Mouse (Mus musculus) left cerebral cortex, adult 2 months (tissue): Measurements from ENCODE around the gene Zdhhc6. TPM values are rescaled to one million over a fixed set of nuclear protein-coding genes. Genes with fewer than 3 reads are reported as not detected.
A peak's percentile ranks its signal among the peaks of the same experiment; 100 is the strongest.

Source experiments
- DNase-seq, 2 experiments: peaks; one replicate each; pipeline ENCODE4 v3.0.0; 2021 to 2022; ENCODE audit warnings: low spot score in 2 of 2, mixed read lengths in 1 of 2; ENCODE audit errors: extremely low spot score in 1 of 2
- H3K27ac ChIP-seq: fragments of 200-600 bp; 2 replicates; pipeline ENCODE4 v1.8.1; 2022
- H3K4me3 ChIP-seq: fragments of 200-600 bp; 2 replicates; pipeline ENCODE4 v1.8.1; 2022
- CTCF ChIP-seq: fragments of 200-600 bp; IDR thresholded peaks from 2 replicates; pipeline ENCODE4 v1.8.1; 2022; ENCODE audit warnings: antibody characterized with exemption, mild to moderate bottlenecking, moderate library complexity
- intact Hi-C: fragments of 180-260 bp; cut with DNase I; formaldehyde crosslinking; loops from one replicate; pipeline ENCODE4 v1.15.1; 2025
- total RNA-seq, 2 experiments: library from RNA; stranded (reverse); gene quantifications; 2 replicates each; pipeline ENCODE4 v1.2.3; 2021

Gene Zdhhc6
- total RNA-seq, 2 experiments from 2014 or later, result 26.3 to 28.9 TPM

DNA sequence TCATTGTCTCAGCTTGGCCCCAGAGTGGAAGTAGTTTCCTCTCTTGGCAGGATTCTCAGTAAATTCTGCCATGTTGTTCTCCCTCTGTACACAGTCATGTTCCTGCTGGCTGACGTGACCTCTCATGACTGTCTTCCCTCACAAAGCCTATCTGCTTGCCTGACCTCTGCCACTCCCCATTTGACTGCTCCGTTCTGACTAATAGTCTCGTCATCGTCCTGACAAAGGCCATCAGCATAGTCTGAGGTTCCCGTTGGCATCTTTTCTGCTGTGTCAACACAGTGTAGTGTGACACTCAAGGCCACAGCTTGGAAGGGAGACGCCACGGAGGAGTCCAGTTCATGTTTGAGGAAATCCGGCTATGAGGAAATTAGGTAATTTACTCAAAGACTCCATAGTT lies 83.7 kb downstream of the Zdhhc6 start:
- DNase-seq, result no peak

DNA sequence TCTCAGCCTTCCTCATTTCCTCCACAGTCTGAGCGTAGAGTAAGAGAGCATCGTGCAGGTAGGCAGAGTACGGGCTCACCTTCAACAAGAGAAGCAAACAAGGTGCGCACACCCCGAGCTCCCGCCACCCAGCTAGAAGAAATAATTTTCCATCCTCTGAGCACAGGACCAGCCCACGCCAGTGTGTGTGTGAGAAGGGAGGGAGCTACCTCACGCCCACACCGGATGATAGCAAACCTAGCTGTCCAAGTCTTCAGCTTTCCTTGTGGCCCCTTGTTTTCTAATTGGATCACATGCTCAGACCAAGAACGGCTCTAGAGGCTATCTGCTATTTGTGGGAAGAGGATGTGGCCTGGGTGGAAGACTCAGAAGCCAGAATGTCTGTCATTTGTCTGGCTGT lies 84.8 kb downstream of the Zdhhc6 start:
- no peak for DNase-seq
- no peak overlapping the region for H3K4me3 ChIP-seq
- intact Hi-C loops, result no loop called here
- TF ChIP-seq CTCF, result no peak
- peak overlapping the region; percentile 33; the same call in 1 of the 2 replicates for H3K27ac ChIP-seq

More for the DNA sequence above, 83.7 kb downstream of the Zdhhc6 start:
- intact Hi-C loops, result no loop called here
- Histone ChIP-seq H3K4me3 (no peak overlapping the region), H3K27ac (no peak overlapping the region)
- TF ChIP-seq CTCF, result no peak

DNA sequence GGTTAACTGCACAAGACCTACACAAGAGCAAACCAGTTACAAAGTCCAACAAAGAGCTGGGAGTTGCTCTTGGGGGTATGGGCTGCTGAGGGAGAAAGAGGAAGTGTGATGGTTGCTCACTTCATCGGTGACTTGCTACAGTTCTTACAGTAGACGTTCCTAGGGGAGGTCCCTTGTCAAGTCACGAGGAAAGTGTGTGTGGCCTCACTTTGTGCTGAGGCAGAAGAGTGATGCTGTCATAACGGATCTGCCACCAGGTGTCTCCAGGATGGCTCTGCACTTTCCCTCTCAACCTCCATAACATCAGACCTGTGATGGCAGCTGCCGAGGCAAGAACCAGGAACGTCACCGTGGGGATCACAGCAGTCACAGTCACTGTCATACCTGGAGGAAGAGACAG lies 88.7 kb downstream of the Zdhhc6 start:
- no peak overlapping the region for H3K27ac ChIP-seq
- intact Hi-C loops, result no loop called here
- TF ChIP-seq CTCF, result no peak; the same call in 1 of the 2 replicates
- H3K4me3 ChIP-seq, result no peak overlapping the region
- no peak for DNase-seq

DNA sequence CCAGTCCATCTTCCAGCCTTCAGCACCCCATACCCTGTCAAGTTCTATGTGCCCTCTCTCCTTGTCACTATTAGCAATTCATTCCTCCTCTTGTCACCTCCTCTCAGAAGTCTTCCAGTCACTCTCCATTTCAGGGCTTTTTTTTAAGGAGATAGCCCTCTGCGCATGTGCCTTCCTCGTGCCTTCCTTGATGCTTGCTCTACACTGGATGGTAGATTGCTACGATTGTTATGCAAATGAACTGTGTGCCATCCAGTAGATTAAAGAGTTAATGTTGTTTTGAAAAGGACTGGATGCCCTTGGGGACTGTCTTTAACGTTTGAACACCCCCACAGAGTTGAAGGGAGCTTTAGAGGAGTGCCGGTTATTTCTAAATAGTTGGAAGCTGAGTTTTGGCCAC lies 89.2 kb downstream of the Zdhhc6 start:
- intact Hi-C loops, result no loop called here
- no peak for TF ChIP-seq CTCF
- H3K27ac ChIP-seq, result no peak overlapping the region
- H3K4me3 ChIP-seq, result no peak overlapping the region
- no peak for DNase-seq

DNA sequence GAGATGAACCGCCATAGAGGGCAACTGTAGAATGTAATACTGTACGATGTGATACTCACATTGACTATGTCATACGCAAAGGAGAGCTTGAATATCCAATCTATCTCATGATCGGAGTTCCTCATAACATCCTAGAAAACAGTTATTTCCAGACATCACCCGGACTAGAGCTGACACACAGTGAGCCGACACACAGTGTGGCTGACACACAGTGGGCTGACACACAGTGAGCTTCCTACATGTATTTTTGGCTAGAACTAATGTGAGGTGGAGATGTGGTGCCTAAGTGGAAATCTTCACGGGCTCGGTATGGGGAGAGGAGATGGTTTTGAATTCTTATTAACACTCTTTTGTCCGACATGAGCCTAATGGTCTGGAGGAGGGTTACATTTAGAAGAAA lies 93.6 kb downstream of the Zdhhc6 start:
- intact Hi-C loops, result no loop called here
- DNase-seq, result no peak
- no peak for TF ChIP-seq CTCF
- no peak overlapping the region for H3K4me3 ChIP-seq
- H3K27ac ChIP-seq, result no peak overlapping the region

Other genes starting within 250 kb of the Zdhhc6 start
- 10 to 100 TPM; 35.9 to 36.6 TPM for gene Gpam, start 188.8 kb downstream of the Zdhhc6 start, total RNA-seq
- not detected for gene Tectb, start 135.3 kb downstream of the Zdhhc6 start, total RNA-seq
- 1 to 10 TPM; 3.3 to 3.5 TPM for gene Gucy2g, start 74.8 kb downstream of the Zdhhc6 start, total RNA-seq
- gene Acsl5, start 64.1 kb downstream of the Zdhhc6 start, total RNA-seq, result 10 to 100 TPM; 52.0 to 57.0 TPM
- 10 to 100 TPM; 66.2 to 67.0 TPM for gene Vti1a, start 263 bp upstream of the Zdhhc6 start, total RNA-seq